Mouse (Mus musculus) limb, embryonic 10.5 days (tissue): ENCODE data around the gene Anxa3. TPM values are rescaled to one million over a fixed set of nuclear protein-coding genes. Genes with fewer than 3 reads are reported as not detected.
A peak's percentile ranks its signal among the peaks of the same experiment; 100 is the strongest.

Source experiments
- DNase-seq: peaks from one replicate; pipeline ENCODE4 v3.0.0-alpha.2; 2017; ENCODE audit warnings: low spot score
- H3K27ac ChIP-seq: fragments of 300-500 bp; sonication (generic); 2 replicates; pipeline ENCODE4 v1.5.1; 2016; ENCODE audit warnings: mild to moderate bottlenecking
- H3K27me3 ChIP-seq: fragments of 300-500 bp; sonication (generic); 2 replicates; pipeline ENCODE4 v1.6.1; 2016; ENCODE audit warnings: low read depth, mild to moderate bottlenecking; ENCODE audit not compliant: poor library complexity, severe bottlenecking
- H3K36me3 ChIP-seq: fragments of 300-500 bp; sonication (generic); 2 replicates; pipeline ENCODE4 v1.6.1; 2016; ENCODE audit warnings: mild to moderate bottlenecking, moderate library complexity
- H3K4me1 ChIP-seq: fragments of 300-500 bp; sonication (generic); 2 replicates; pipeline ENCODE4 v1.6.1; 2016
- H3K4me3 ChIP-seq: fragments of 300-500 bp; sonication (generic); 2 replicates; pipeline ENCODE4 v1.5.1; 2016; ENCODE audit warnings: mild to moderate bottlenecking, moderate library complexity
- H3K9me3 ChIP-seq: fragments of 300-500 bp; sonication (generic); replicated peaks from 2 replicates; pipeline ENCODE4 v1.6.1; 2016; ENCODE audit warnings: mild to moderate bottlenecking
- WGBS: fragments of 180-500 bp; shearing (Covaris S2); methylation state at CpG from one replicate; pipeline ENCODE4 v1.1.7; 2016; 5-methylcytosine and 5-hydroxymethylcytosine counted together
- polyA plus RNA-seq: library from polyadenylated mRNA; unstranded; fragments of >200 nt; fragmentation: Nextera tagmentation; extraction: Ambion mirVana; gene quantifications from 2 replicates; pipeline ENCODE4 v1.2.1, GENCODE M21; 2016

Anxa3 gene
- polyA plus RNA-seq, 1 experiment from 2014 or later, result 21.6 TPM

- H3K27ac ChIP-seq, result no peak overlapping the region
- DNase-seq, result no peak
- H3K27me3 ChIP-seq, result no peaks in the 10 kb centered on the region
- WGBS, result 93% methylated on average over 9 of the region's 9 CpGs
- no peaks in the 10 kb centered on the region for H3K9me3 ChIP-seq
- no peak overlapping the region for H3K4me3 ChIP-seq
- H3K36me3 ChIP-seq, result no peaks in the 10 kb centered on the region
- H3K4me1 ChIP-seq, result peaks cover 29% of the 10 kb centered on the region
Measured at GRCm38 (mm10) chr5:96799969-96800368, 6.8 kb downstream of the Anxa3 start.

- no peak overlapping the region for H3K4me3 ChIP-seq
- no peak for DNase-seq
Measured at GRCm38 (mm10) chr5:96802185-96802584, 9.0 kb downstream of the Anxa3 start.

GRCm38 (mm10) chr5:96803091-96803490, 10.0 kb downstream of the Anxa3 start:
- H3K27me3 ChIP-seq, result no peaks in the 10 kb centered on the region
- no peaks in the 10 kb centered on the region for H3K36me3 ChIP-seq
- no peak overlapping the region for H3K4me3 ChIP-seq
- peaks cover 30% of the 10 kb centered on the region for H3K4me1 ChIP-seq
- no peak for DNase-seq
- H3K27ac ChIP-seq, result no peak overlapping the region
- H3K9me3 ChIP-seq, result no peaks in the 10 kb centered on the region
- WGBS, result 53% methylated on average over 3 of the region's 3 CpGs

More at GRCm38 (mm10) chr5:96802185-96802584, 9.0 kb downstream of the Anxa3 start:
- WGBS, result 39% methylated on average over 7 of the region's 7 CpGs
- Histone ChIP-seq H3K27ac (0 out of 2 replicates have a peak overlapping the region, but pooled peaks have one; percentile 10), H3K36me3 (no peaks in the 10 kb centered on the region), H3K4me1 (peaks cover 30% of the 10 kb centered on the region), H3K9me3 (no peaks in the 10 kb centered on the region), H3K27me3 (no peaks in the 10 kb centered on the region)

- no peaks in the 10 kb centered on the region for H3K36me3 ChIP-seq
- no peaks in the 10 kb centered on the region for H3K9me3 ChIP-seq
- 79% methylated on average over 4 of the region's 4 CpGs for WGBS
- no peaks in the 10 kb centered on the region for H3K27me3 ChIP-seq
- H3K4me1 ChIP-seq, result peaks cover 30% of the 10 kb centered on the region
- DNase-seq, result no peak
- H3K27ac ChIP-seq, result no peak overlapping the region
- no peak overlapping the region for H3K4me3 ChIP-seq
Measured at GRCm38 (mm10) chr5:96804304-96804703, 11.2 kb downstream of the Anxa3 start.

- DNase-seq, result no peak
- Histone ChIP-seq H3K27me3 (no peaks in the 10 kb centered on the region), H3K36me3 (no peaks in the 10 kb centered on the region), H3K4me3 (no peak overlapping the region), H3K4me1 (peaks cover 30% of the 10 kb centered on the region), H3K9me3 (no peaks in the 10 kb centered on the region), H3K27ac (no peak overlapping the region)
- 75% methylated on average over 3 of the region's 3 CpGs for WGBS
Measured at GRCm38 (mm10) chr5:96804813-96805212, 11.7 kb downstream of the Anxa3 start.

GRCm38 (mm10) chr5:96810620-96811019, 17.5 kb downstream of the Anxa3 start:
- Histone ChIP-seq H3K27ac (no peak overlapping the region), H3K9me3 (no peaks in the 10 kb centered on the region), H3K4me3 (no peak overlapping the region), H3K27me3 (no peaks in the 10 kb centered on the region), H3K36me3 (no peaks in the 10 kb centered on the region), H3K4me1 (no peaks in the 10 kb centered on the region)
- DNase-seq, result no peak
- 80% methylated on average over 4 of the region's 4 CpGs for WGBS

- no peaks in the 10 kb centered on the region for H3K27me3 ChIP-seq
- H3K4me1 ChIP-seq, result no peaks in the 10 kb centered on the region
- WGBS, result 89% methylated on average over 13 of the region's 13 CpGs
Measured at GRCm38 (mm10) chr5:96824769-96825327, 31.7 kb downstream of the Anxa3 start.

GRCm38 (mm10) chr5:96827176-96827575, 34.0 kb downstream of the Anxa3 start:
- Histone ChIP-seq H3K4me1 (no peaks in the 10 kb centered on the region), H3K27ac (no peak overlapping the region), H3K4me3 (no peak overlapping the region), H3K9me3 (no peaks in the 10 kb centered on the region), H3K36me3 (no peaks in the 10 kb centered on the region), H3K27me3 (no peaks in the 10 kb centered on the region)
- WGBS, result 69% methylated on average over 1 of the region's 1 CpGs
- no peak for DNase-seq

More at GRCm38 (mm10) chr5:96824769-96825327, 31.7 kb downstream of the Anxa3 start:
- Histone ChIP-seq H3K27ac (no peak overlapping the region), H3K9me3 (no peaks in the 10 kb centered on the region), H3K4me3 (no peak overlapping the region), H3K36me3 (no peaks in the 10 kb centered on the region)
- DNase-seq, result no peak

GRCm38 (mm10) chr5:96834338-96834737, 41.2 kb downstream of the Anxa3 start:
- no peaks in the 10 kb centered on the region for H3K36me3 ChIP-seq
- H3K27ac ChIP-seq, result no peak overlapping the region

GRCm38 (mm10) chr5:96847986-96848385, 54.8 kb downstream of the Anxa3 start:
- Histone ChIP-seq H3K4me1 (no peaks in the 10 kb centered on the region), H3K9me3 (no peaks in the 10 kb centered on the region), H3K36me3 (no peaks in the 10 kb centered on the region), H3K27me3 (no peaks in the 10 kb centered on the region), H3K27ac (no peak overlapping the region), H3K4me3 (no peak overlapping the region)
- DNase-seq, result no peak

More at GRCm38 (mm10) chr5:96834338-96834737, 41.2 kb downstream of the Anxa3 start:
- DNase-seq, result no peak
- H3K9me3 ChIP-seq, result no peaks in the 10 kb centered on the region
- no peaks in the 10 kb centered on the region for H3K27me3 ChIP-seq
- no peaks in the 10 kb centered on the region for H3K4me1 ChIP-seq
- H3K4me3 ChIP-seq, result no peak overlapping the region
- WGBS, result 92% methylated on average over 5 of the region's 5 CpGs

- H3K27me3 ChIP-seq, result no peaks in the 10 kb centered on the region
- no peak overlapping the region for H3K27ac ChIP-seq
- 24% methylated on average over 3 of the region's 3 CpGs for WGBS
- no peak for DNase-seq
- H3K4me3 ChIP-seq, result no peak overlapping the region
- H3K4me1 ChIP-seq, result no peaks in the 10 kb centered on the region
- H3K36me3 ChIP-seq, result no peaks in the 10 kb centered on the region
- no peaks in the 10 kb centered on the region for H3K9me3 ChIP-seq
Measured at GRCm38 (mm10) chr5:96848386-96848785, 55.2 kb downstream of the Anxa3 start.

GRCm38 (mm10) chr5:96849232-96849631, 56.1 kb downstream of the Anxa3 start:
- Histone ChIP-seq H3K4me3 (no peak overlapping the region), H3K27ac (no peak overlapping the region), H3K9me3 (no peaks in the 10 kb centered on the region), H3K36me3 (no peaks in the 10 kb centered on the region), H3K27me3 (no peaks in the 10 kb centered on the region), H3K4me1 (no peaks in the 10 kb centered on the region)
- no peak for DNase-seq
- WGBS, result 52% methylated on average over 3 of the region's 3 CpGs

GRCm38 (mm10) chr5:96853451-96853850, 60.3 kb downstream of the Anxa3 start:
- WGBS, result 85% methylated on average over 3 of the region's 3 CpGs
- H3K4me1 ChIP-seq, result no peaks in the 10 kb centered on the region
- no peak for DNase-seq
- no peak overlapping the region for H3K4me3 ChIP-seq
- H3K36me3 ChIP-seq, result no peaks in the 10 kb centered on the region
- no peaks in the 10 kb centered on the region for H3K27me3 ChIP-seq
- no peak overlapping the region for H3K27ac ChIP-seq
- no peaks in the 10 kb centered on the region for H3K9me3 ChIP-seq

- WGBS, result 92% methylated on average over 3 of the region's 3 CpGs
- Histone ChIP-seq H3K4me3 (no peak overlapping the region), H3K36me3 (no peaks in the 10 kb centered on the region), H3K27me3 (no peaks in the 10 kb centered on the region), H3K9me3 (no peaks in the 10 kb centered on the region), H3K4me1 (no peaks in the 10 kb centered on the region), H3K27ac (no peak overlapping the region)
- DNase-seq, result no peak
Measured at GRCm38 (mm10) chr5:96854350-96854749, 61.2 kb downstream of the Anxa3 start.
